Mouse (Mus musculus) neural tube, embryonic 11.5 days (tissue): ENCODE results near the gene Fam166b. TPM values are rescaled to one million over a fixed set of nuclear protein-coding genes. Genes with fewer than 3 reads are reported as not detected.

Source experiments
- ATAC-seq: fragments of 200-750 bp; cut with Nextera tagmentation; 2 replicates; pipeline ENCODE4 v1.8.0; 2017; ENCODE audit warnings: moderate number of reproducible peaks, mild to moderate bottlenecking, moderate TSS enrichment, moderate library complexity; ENCODE audit not compliant: insufficient read depth, low FRiP score, low TSS enrichment
- DNase-seq: peaks from one replicate; pipeline ENCODE4 v3.0.0-alpha.2; 2015; ENCODE audit warnings: low spot score
- H3K27ac ChIP-seq: fragments of 300-500 bp; sonication (generic); 2 replicates; pipeline ENCODE4 v1.5.1; 2014; ENCODE audit warnings: low read depth, mild to moderate bottlenecking, low read length
- H3K27me3 ChIP-seq: fragments of 300-500 bp; sonication (generic); 2 replicates; pipeline ENCODE4 v1.6.1; 2014; ENCODE audit warnings: mild to moderate bottlenecking, low read length, mixed read lengths; ENCODE audit not compliant: control insufficient read depth, insufficient read depth
- H3K36me3 ChIP-seq: fragments of 300-500 bp; sonication (generic); 2 replicates; pipeline ENCODE4 v1.6.1; 2014; ENCODE audit warnings: mild to moderate bottlenecking, low read length, moderate library complexity, mixed read lengths; ENCODE audit not compliant: control insufficient read depth, insufficient read depth
- H3K4me1 ChIP-seq: fragments of 300-500 bp; sonication (generic); 2 replicates; pipeline ENCODE4 v1.6.1; 2014; ENCODE audit warnings: low read length, mixed read lengths; ENCODE audit not compliant: control insufficient read depth, insufficient read depth
- H3K4me2 ChIP-seq: fragments of 300-500 bp; sonication (generic); 2 replicates; pipeline ENCODE4 v1.6.1; 2014; ENCODE audit warnings: low read depth, mild to moderate bottlenecking, moderate library complexity
- H3K4me3 ChIP-seq: fragments of 300-500 bp; sonication (generic); 2 replicates; pipeline ENCODE4 v1.5.1; 2014; ENCODE audit warnings: low read depth, low read length
- H3K9ac ChIP-seq: fragments of 300-500 bp; sonication (generic); 2 replicates; pipeline ENCODE4 v1.6.1; 2014; ENCODE audit warnings: mild to moderate bottlenecking, low read length
- H3K9me3 ChIP-seq: fragments of 300-500 bp; sonication (generic); 2 replicates; pipeline ENCODE4 v1.6.1; 2016; ENCODE audit warnings: low read length; ENCODE audit not compliant: control insufficient read depth
- WGBS: fragments of 180-500 bp; shearing (Covaris S2); extraction: QIAGEN DNeasy Blood & Tissue Kit; methylation state at CpG from one replicate; pipeline ENCODE4 v1.1.7; 2014; 5-methylcytosine and 5-hydroxymethylcytosine counted together
- polyA plus RNA-seq: library from polyadenylated mRNA; unstranded; fragments of >200 nt; fragmentation: Nextera tagmentation; extraction: Ambion mirVana; gene quantifications from 2 replicates; pipeline ENCODE4 v1.2.1, GENCODE M21; 2014

Fam166b gene
- polyA plus RNA-seq, 1 experiment from 2014 or later, result 0.20 TPM

- no peak overlapping the region for H3K27ac ChIP-seq
- no peak overlapping the region for H3K4me2 ChIP-seq
- H3K4me3 ChIP-seq, result no peak overlapping the region
- no peak overlapping the region for H3K9ac ChIP-seq
- H3K36me3 ChIP-seq, result peaks cover 10% of the 10 kb centered on the region
- WGBS, result 82% methylated on average over 4 of the region's 4 CpGs
- no peak for ATAC-seq
- H3K9me3 ChIP-seq, result no peaks in the 10 kb centered on the region
- DNase-seq, result no peak
- no peaks in the 10 kb centered on the region for H3K27me3 ChIP-seq
- H3K4me1 ChIP-seq, result no peaks in the 10 kb centered on the region
Observed at GRCm38 (mm10) chr4:43418450-43418849, 10.5 kb downstream of the Fam166b start.

- H3K27ac ChIP-seq, result no peak overlapping the region
- H3K4me1 ChIP-seq, result no peaks in the 10 kb centered on the region
- no peaks in the 10 kb centered on the region for H3K9me3 ChIP-seq
- WGBS, result 78% methylated on average over 16 of the region's 16 CpGs
- peaks cover 10% of the 10 kb centered on the region for H3K36me3 ChIP-seq
- DNase-seq (no peak), ATAC-seq (no peak)
- no peak overlapping the region for H3K4me3 ChIP-seq
- H3K4me2 ChIP-seq, result no peak overlapping the region
- no peak overlapping the region for H3K9ac ChIP-seq
- no peaks in the 10 kb centered on the region for H3K27me3 ChIP-seq
Observed at GRCm38 (mm10) chr4:43417269-43418062, 11.5 kb downstream of the Fam166b start.

- Histone ChIP-seq H3K9ac (no peak overlapping the region), H3K4me2 (no peak overlapping the region), H3K9me3 (no peaks in the 10 kb centered on the region), H3K4me3 (no peak overlapping the region), H3K27ac (no peak overlapping the region), H3K4me1 (no peaks in the 10 kb centered on the region), H3K27me3 (no peaks in the 10 kb centered on the region), H3K36me3 (peaks cover 10% of the 10 kb centered on the region)
- WGBS, result 92% methylated on average over 22 of the region's 22 CpGs
- ATAC-seq, result no peak
- no peak for DNase-seq
Observed at GRCm38 (mm10) chr4:43416071-43416490, 12.9 kb downstream of the Fam166b start.

GRCm38 (mm10) chr4:43415221-43416070, 13.5 kb downstream of the Fam166b start:
- Histone ChIP-seq H3K27ac (no peak overlapping the region), H3K9me3 (no peaks in the 10 kb centered on the region)

GRCm38 (mm10) chr4:43414761-43415160, 14.2 kb downstream of the Fam166b start:
- H3K4me3 ChIP-seq, result no peak overlapping the region
- no peak for DNase-seq
- ATAC-seq, result no peak
- WGBS, result 91% methylated on average over 14 of the region's 14 CpGs
- no peak overlapping the region for H3K4me2 ChIP-seq
- no peak overlapping the region for H3K27ac ChIP-seq
- no peak overlapping the region for H3K9ac ChIP-seq
- peaks cover 10% of the 10 kb centered on the region for H3K36me3 ChIP-seq
- no peaks in the 10 kb centered on the region for H3K4me1 ChIP-seq
- no peaks in the 10 kb centered on the region for H3K27me3 ChIP-seq
- no peaks in the 10 kb centered on the region for H3K9me3 ChIP-seq

More at GRCm38 (mm10) chr4:43415221-43416070, 13.5 kb downstream of the Fam166b start:
- H3K36me3 ChIP-seq, result peaks cover 10% of the 10 kb centered on the region
- ATAC-seq, result no peak
- DNase-seq, result no peak
- no peak overlapping the region for H3K4me3 ChIP-seq
- no peak overlapping the region for H3K4me2 ChIP-seq
- 90% methylated on average over 29 of the region's 29 CpGs for WGBS
- H3K4me1 ChIP-seq, result no peaks in the 10 kb centered on the region
- no peaks in the 10 kb centered on the region for H3K27me3 ChIP-seq
- no peak overlapping the region for H3K9ac ChIP-seq

- peak; percentile 29 for DNase-seq
Observed at GRCm38 (mm10) chr4:43407071-43407920, 21.6 kb downstream of the Fam166b start.

GRCm38 (mm10) chr4:43406162-43406971, 22.6 kb downstream of the Fam166b start:
- Histone ChIP-seq H3K4me3 (peak overlapping the region; percentile 44), H3K4me2 (peak overlapping the region; percentile 63), H3K36me3 (no peaks in the 10 kb centered on the region), H3K27ac (peak overlapping the region; percentile 76), H3K27me3 (no peaks in the 10 kb centered on the region), H3K9ac (peak overlapping the region; percentile 80), H3K9me3 (no peaks in the 10 kb centered on the region), H3K4me1 (peaks cover 8% of the 10 kb centered on the region; the same call in 1 of the 2 replicates)
- peak; percentile 94 for ATAC-seq
- 3% methylated on average over 27 of the region's 28 CpGs for WGBS
- peak; percentile 87 for DNase-seq

More at GRCm38 (mm10) chr4:43407071-43407920, 21.6 kb downstream of the Fam166b start:
- Histone ChIP-seq H3K36me3 (no peaks in the 10 kb centered on the region), H3K4me2 (peak overlapping the region; percentile 63), H3K4me3 (peak overlapping the region; percentile 44), H3K9ac (peak overlapping the region; percentile 80), H3K4me1 (peaks cover 7% of the 10 kb centered on the region; the same call in 1 of the 2 replicates), H3K27me3 (no peaks in the 10 kb centered on the region), H3K9me3 (no peaks in the 10 kb centered on the region), H3K27ac (peak overlapping the region; percentile 76)
- 67% methylated on average over 12 of the region's 12 CpGs for whole genome bisulfite sequencing
- ATAC-seq, result 0 out of 2 replicates have a peak, but pooled peaks have one; percentile 33
